Mouse (Mus musculus): Measurements from ENCODE around the gene Uso1. TPM values are rescaled to one million over a fixed set of nuclear protein-coding genes. Genes with fewer than 3 reads are reported as not detected.

Gene Uso1
- 58.7 TPM for total RNA-seq (2023)

DNA sequence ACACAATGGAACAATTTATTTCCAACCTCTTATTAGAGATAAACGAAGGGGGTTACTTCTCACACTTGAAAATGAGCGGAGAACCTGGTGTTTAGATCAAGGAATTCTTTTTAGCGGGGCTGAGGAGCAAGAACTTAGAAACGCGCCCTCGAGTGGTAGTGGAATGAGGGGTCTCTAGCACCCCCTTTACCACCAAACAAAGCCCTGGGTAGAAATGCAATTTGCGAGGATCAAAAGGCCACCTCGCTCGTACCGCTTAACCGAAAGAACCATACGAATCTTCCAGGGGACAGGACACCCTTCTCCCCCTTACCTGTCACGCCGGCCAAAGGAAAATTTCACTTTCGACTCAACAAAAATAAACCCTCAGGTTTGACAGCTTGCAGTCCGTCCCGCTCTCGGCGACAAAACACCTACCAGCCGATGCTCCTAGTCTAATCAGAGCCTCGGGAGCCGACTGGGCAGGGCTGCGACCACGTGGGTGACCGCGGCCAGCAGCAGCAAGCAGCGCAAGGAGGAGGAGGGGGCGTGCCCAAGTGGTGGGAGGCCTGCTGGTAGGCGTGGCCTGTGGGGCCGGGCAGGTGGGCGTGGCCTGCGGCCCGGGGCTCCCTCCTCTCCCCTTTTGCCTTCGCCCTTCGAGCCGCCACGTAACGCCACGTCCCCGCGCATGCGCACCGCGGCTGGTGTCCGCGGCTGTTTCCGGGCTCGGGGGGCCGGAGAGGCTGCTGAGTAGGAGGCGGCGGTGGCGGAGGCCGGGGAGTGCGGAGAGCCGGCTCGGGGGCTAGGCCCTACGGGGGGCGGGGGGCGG, at the start of gene Uso1:
Gene Uso1 (plus strand): TSS at position 700 of the 808 bp plus-strand sequence.

DNA sequence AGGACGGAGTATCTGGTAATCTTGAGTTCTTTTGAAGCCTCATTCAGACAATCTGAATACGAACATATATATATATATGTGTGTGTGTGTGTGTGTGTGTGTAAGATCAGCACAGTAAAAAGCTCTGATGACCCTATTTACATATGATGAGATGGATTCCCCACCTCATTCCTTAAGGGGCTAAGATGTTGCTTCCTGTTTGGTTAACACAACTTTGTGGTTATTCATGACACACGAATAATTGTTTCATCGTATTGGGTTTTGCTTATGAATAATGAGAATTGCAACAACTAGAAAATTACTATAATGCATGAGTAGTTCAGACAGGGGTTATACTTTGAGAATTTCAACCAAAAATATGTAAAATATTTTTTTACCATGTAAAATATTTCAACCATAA, 77.6 kb downstream of the Uso1 start, which contains the start of gene U90926:
Gene U90926 (minus strand): TSS at position 101 of the 400 bp plus-strand sequence.

Other genes with a start within 250 kb of the Uso1 start
- 76.5 TPM for gene Rchy1, start 174.9 kb upstream of the Uso1 start, total RNA-seq (2023)
- gene Odaph, start 150.5 kb upstream of the Uso1 start, total RNA-seq (2023), result not detected
- 1.0 TPM for gene Cdkl2, start 94.1 kb upstream of the Uso1 start, total RNA-seq (2023)
- 106 TPM for gene G3bp2, start 54.2 kb upstream of the Uso1 start, total RNA-seq (2023)
- gene U90926, start 77.5 kb downstream of the Uso1 start, total RNA-seq (2023), result not detected
- gene Ppef2, start 118.3 kb downstream of the Uso1 start, total RNA-seq (2023), result not detected
- 7.2 TPM for gene Naaa, start 140.2 kb downstream of the Uso1 start, total RNA-seq (2023)
- 83.2 TPM for gene Sdad1, start 172.5 kb downstream of the Uso1 start, total RNA-seq (2023)
- 2.4 TPM for gene Cxcl9, start 190.1 kb downstream of the Uso1 start, total RNA-seq (2023)
- 2.4 TPM for gene Art3, start 193.9 kb downstream of the Uso1 start, total RNA-seq (2023)
- gene Cxcl10, start 211.0 kb downstream of the Uso1 start, total RNA-seq (2023), result 0.70 TPM

All from CD8-positive naive resting alpha-beta T cell, adult 57 days (primary cell).